Mouse (Mus musculus) heart, postnatal 0 days (tissue): ENCODE measurements around the gene Srgap1. TPM values are rescaled to one million over a fixed set of nuclear protein-coding genes. Genes with fewer than 3 reads are reported as not detected.
A peak's percentile ranks its signal among the peaks of the same experiment; 100 is the strongest.

Experiments
- ATAC-seq: fragments of 200-750 bp; cut with Nextera tagmentation; 2 replicates; pipeline ENCODE4 v1.8.0; 2017; ENCODE audit warnings: low read depth, moderate number of reproducible peaks, moderate library complexity; ENCODE audit not compliant: insufficient read depth
- DNase-seq: peaks from one replicate; pipeline ENCODE4 v3.0.0-alpha.2; 2016; ENCODE audit warnings: low spot score
- H3K27ac ChIP-seq: fragments of 300-500 bp; sonication (generic); 2 replicates; pipeline ENCODE4 v1.5.1; 2014; ENCODE audit warnings: low read depth, mild to moderate bottlenecking
- H3K27me3 ChIP-seq: fragments of 300-500 bp; sonication (generic); 2 replicates; pipeline ENCODE4 v1.6.1; 2014; ENCODE audit warnings: low read length, mixed read lengths; ENCODE audit not compliant: control insufficient read depth, insufficient read depth
- H3K36me3 ChIP-seq: fragments of 300-500 bp; sonication (generic); replicated peaks from 2 replicates; pipeline ENCODE4 v1.6.1; 2014; ENCODE audit warnings: low read length, mixed read lengths; ENCODE audit not compliant: control insufficient read depth, insufficient read depth
- H3K4me1 ChIP-seq: fragments of 300-500 bp; sonication (generic); 2 replicates; pipeline ENCODE4 v1.6.1; 2014; ENCODE audit warnings: antibody characterized with exemption; ENCODE audit not compliant: control insufficient read depth, insufficient read depth
- H3K4me2 ChIP-seq: fragments of 300-500 bp; sonication (generic); 2 replicates; pipeline ENCODE4 v1.6.1; 2014; ENCODE audit warnings: low read depth, mild to moderate bottlenecking, low read length, moderate library complexity
- H3K4me3 ChIP-seq: fragments of 300-500 bp; sonication (generic); 2 replicates; pipeline ENCODE4 v1.5.1; 2014; ENCODE audit warnings: low read depth, low read length
- H3K9ac ChIP-seq: fragments of 300-500 bp; sonication (generic); replicated peaks from 2 replicates; pipeline ENCODE4 v1.6.1; 2014; ENCODE audit warnings: low read depth, low read length, mixed read lengths
- H3K9me3 ChIP-seq: fragments of 300-500 bp; sonication (generic); replicated peaks from 2 replicates; pipeline ENCODE4 v1.6.1; 2016; ENCODE audit warnings: low read length; ENCODE audit not compliant: control insufficient read depth
- CTCF ChIP-seq: IDR thresholded peaks from 2 replicates; pipeline ENCODE4 v1.5.1; 2016; ENCODE audit warnings: antibody characterized with exemption, control low read depth, low read depth
- EP300 ChIP-seq: IDR thresholded peaks from 2 replicates; pipeline ENCODE4 v1.6.1; 2016; ENCODE audit warnings: antibody characterized with exemption, low read depth
- WGBS: fragments of 180-500 bp; shearing (Covaris S2); extraction: QIAGEN DNeasy Blood & Tissue Kit; methylation state at CpG from one replicate; pipeline ENCODE4 v1.1.7; 2014; 5-methylcytosine and 5-hydroxymethylcytosine counted together
- polyA plus RNA-seq: library from polyadenylated mRNA; unstranded; fragments of >200 nt; fragmentation: Nextera tagmentation; extraction: Ambion mirVana; gene quantifications from 2 replicates; pipeline ENCODE4 v1.2.1, GENCODE M21; 2015
- total RNA-seq: library from RNA; depleted of rRNA; stranded (reverse); fragments of >200 nt; gene quantifications from 2 replicates; pipeline ENCODE4 v1.2.3, GENCODE M21; 2014; ENCODE audit warnings: low replicate concordance

The Srgap1 gene
- total and polyA plus RNA-seq, 2 experiments from 2014 or later: 3.4 to 5.0 TPM

DNA sequence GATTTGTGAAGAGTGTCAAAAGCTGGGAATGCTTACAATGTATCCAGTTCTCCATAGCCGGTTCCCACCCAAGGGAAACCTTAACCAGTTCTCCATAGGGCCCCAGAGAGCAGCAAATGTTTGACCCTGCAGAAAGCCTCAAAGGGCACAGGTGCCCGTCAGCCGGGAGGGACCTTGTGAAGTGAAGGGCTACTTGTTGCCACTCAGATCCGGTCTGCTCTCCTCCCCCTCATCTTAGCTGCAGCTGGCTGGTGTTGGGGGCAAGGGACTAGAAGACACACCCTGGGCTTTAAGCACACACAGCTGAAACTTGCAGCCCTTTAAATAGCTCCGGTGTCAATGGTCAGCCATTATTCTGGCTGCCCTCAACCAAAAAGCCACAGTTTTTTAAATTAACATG is 30.1 kb downstream of the Srgap1 start:
- TF ChIP-seq EP300 (no peak), CTCF (no peak)
- Histone ChIP-seq H3K4me2 (no peak overlapping the region), H3K9me3 (no peaks in the 10 kb centered on the region), H3K27ac (no peak overlapping the region), H3K4me1 (peaks cover 31% of the 10 kb centered on the region), H3K27me3 (peaks cover 19% of the 10 kb centered on the region), H3K36me3 (no peaks in the 10 kb centered on the region), H3K9ac (no peak overlapping the region), H3K4me3 (no peak overlapping the region)
- ATAC-seq: no peak
- no peak for DNase-seq
- WGBS: 47% methylated on average over 5 of the region's 5 CpGs

DNA sequence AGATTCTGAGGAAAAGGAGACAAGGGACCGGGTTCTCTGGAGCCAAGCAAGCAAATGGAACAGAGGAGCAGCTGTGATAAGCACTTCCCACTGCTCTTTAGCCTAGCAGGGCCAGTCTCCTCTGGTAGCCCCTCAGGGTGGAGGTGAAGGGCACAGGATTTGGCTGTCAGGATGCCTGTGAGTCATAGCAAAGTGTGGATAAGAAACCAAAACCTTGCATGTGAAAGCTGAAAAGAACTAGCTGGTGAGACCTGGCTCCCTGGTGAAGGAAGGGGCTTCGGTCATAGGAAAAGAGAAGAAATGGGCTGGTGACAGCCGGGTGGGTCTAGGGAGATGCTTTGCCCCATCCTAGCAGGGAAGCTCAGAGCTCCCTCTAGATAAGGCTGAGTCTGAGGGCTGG is 30.5 kb downstream of the Srgap1 start:
- Histone ChIP-seq H3K4me1 (peaks cover 31% of the 10 kb centered on the region), H3K9ac (no peak overlapping the region), H3K9me3 (no peaks in the 10 kb centered on the region), H3K27ac (no peak overlapping the region), H3K36me3 (no peaks in the 10 kb centered on the region), H3K4me2 (no peak overlapping the region), H3K27me3 (peaks cover 16% of the 10 kb centered on the region), H3K4me3 (no peak overlapping the region)
- no peak for DNase-seq
- 66% methylated on average over 3 of the region's 3 CpGs for WGBS
- peak; percentile 11; the same call in 1 of the 2 replicates for ATAC-seq
- no peak for TF ChIP-seq EP300
- no peak for TF ChIP-seq CTCF

DNA sequence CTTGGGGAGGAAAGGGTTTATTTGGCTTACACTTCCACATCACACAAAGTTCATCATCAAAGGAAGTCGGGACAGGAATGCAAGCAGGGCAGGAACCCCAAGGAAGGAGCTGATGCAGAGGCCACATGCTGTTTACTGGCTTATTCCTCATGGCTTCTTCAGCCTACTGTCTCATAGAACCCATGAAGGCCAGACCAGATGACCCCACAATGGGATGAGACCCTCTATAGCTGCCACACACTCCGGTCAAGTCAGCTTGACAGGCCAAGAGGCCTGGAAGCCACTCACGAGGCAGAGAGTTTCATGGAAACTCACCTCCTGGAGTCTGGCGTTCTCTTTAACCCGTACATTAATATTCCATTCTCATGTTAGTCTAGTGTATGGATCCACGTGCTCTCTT is 34.8 kb downstream of the Srgap1 start:
- H3K4me3 ChIP-seq: no peak overlapping the region
- no peak overlapping the region for H3K4me2 ChIP-seq
- H3K27ac ChIP-seq: no peak overlapping the region
- TF ChIP-seq CTCF: no peak
- DNase-seq: no peak
- peaks cover 23% of the 10 kb centered on the region for H3K4me1 ChIP-seq
- ATAC-seq: no peak
- H3K9me3 ChIP-seq: no peaks in the 10 kb centered on the region
- H3K36me3 ChIP-seq: no peaks in the 10 kb centered on the region
- WGBS: 86% methylated on average over 6 of the region's 6 CpGs
- no peaks in the 10 kb centered on the region for H3K27me3 ChIP-seq
- no peak overlapping the region for H3K9ac ChIP-seq

DNA sequence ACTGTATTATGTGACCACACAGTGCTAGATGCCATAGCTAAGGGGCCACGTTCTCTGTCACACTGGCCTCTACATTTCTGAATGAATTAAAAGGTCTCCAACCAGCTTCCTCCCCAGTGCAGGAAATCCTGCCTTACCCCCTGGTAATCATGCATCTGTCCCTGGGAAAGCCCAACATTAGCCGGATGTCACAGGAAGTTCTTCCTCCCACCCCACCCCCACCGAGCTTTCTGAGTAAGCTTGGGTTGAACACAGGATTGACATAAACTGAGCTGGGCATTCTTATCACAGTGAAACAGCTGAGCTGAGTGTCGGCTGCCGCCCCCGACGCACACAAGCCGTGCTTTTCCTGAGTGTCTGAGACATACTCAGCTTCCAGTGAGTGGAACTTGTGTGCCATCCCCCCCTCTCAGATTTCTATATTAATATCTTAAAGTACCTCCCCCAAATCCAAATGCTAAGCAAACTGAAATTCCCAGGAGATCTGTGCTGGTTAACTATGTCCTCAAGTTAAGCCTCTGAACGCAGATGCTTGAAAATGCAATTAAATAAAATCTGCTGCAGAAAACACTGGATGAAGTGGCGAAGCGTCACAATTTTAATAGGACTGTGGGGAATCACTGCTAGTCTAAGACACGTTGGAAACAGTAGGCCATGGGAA is 38.3 kb downstream of the Srgap1 start:
- TF ChIP-seq EP300 (peak; percentile 60; the same call in 1 of the 2 replicates), CTCF (no peak)

DNA sequence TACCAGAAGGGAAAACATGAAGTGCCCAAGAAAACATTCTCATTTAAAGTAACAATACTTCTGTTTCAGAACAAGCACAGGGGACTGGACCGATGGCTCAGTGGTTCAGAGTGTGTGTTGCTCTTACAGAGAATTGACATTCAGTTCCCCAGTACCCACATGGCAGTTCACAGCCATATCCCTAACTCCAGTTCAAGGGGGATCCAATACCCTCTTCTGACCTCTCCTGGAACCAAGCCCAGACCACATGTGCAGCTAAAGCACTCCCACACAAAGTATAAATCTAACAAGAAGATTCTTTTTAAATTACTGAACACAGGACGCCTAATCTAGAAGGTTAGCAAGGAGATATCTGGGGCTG is 38.8 kb downstream of the Srgap1 start:
- Histone ChIP-seq H3K36me3 (no peaks in the 10 kb centered on the region), H3K27me3 (no peaks in the 10 kb centered on the region), H3K4me2 (0 out of 2 replicates have a peak overlapping the region, but pooled peaks have one; percentile 42), H3K9ac (no peak overlapping the region), H3K9me3 (no peaks in the 10 kb centered on the region), H3K4me3 (no peak overlapping the region), H3K27ac (peak overlapping the region; percentile 67), H3K4me1 (peaks cover 45% of the 10 kb centered on the region)
- no peak for DNase-seq
- ATAC-seq: no peak
- TF ChIP-seq EP300 (no peak), CTCF (no peak)
- WGBS: 44% methylated on average over 2 of the region's 2 CpGs

More for the DNA sequence above, 38.3 kb downstream of the Srgap1 start:
- DNase-seq: peak; percentile 75
- 26% methylated on average over 12 of the region's 12 CpGs for WGBS
- peak; percentile 76 for ATAC-seq
- H3K9ac ChIP-seq: no peak overlapping the region
- no peak overlapping the region for H3K4me3 ChIP-seq
- H3K27me3 ChIP-seq: no peaks in the 10 kb centered on the region
- peak overlapping the region; percentile 42 for H3K4me2 ChIP-seq
- H3K9me3 ChIP-seq: no peaks in the 10 kb centered on the region
- peaks cover 45% of the 10 kb centered on the region for H3K4me1 ChIP-seq
- H3K27ac ChIP-seq: peak overlapping the region; percentile 67
- no peaks in the 10 kb centered on the region for H3K36me3 ChIP-seq

DNA sequence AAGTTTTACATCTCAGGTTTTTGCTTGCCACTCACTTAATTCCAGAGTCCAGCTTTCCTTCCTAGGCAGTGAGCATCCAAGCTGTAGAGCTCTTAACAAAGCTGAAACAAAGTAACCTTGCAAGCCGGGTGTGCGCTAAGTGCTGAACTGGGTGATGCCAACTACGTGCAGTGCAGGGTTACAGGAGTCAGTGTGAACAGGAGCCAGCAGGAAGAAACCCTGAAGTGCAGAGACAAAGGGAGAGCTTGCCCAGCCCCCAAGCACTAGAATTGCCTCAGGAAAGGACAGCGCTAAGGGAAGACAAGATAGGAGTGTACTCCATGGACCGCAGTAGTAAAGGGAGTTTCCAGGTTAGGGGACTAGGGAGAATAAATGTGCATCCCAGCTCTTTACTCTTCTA is 40.5 kb downstream of the Srgap1 start:
- WGBS: 29% methylated on average over 5 of the region's 5 CpGs
- peak overlapping the region; percentile 22 for H3K27ac ChIP-seq
- H3K4me1 ChIP-seq: peaks cover 45% of the 10 kb centered on the region
- DNase-seq: peak; percentile 40
- H3K9me3 ChIP-seq: no peaks in the 10 kb centered on the region
- no peak for ATAC-seq
- no peak overlapping the region for H3K4me3 ChIP-seq
- H3K36me3 ChIP-seq: no peaks in the 10 kb centered on the region
- H3K4me2 ChIP-seq: peak overlapping the region; percentile 5; the same call in 1 of the 2 replicates
- no peak overlapping the region for H3K9ac ChIP-seq
- H3K27me3 ChIP-seq: no peaks in the 10 kb centered on the region
- TF ChIP-seq EP300 (no peak), CTCF (no peak)
